Mouse (Mus musculus): ENCODE measurements around the gene Nfkbiz. TPM values are rescaled to one million over a fixed set of nuclear protein-coding genes. Genes with fewer than 3 reads are reported as not detected.
"Not testable (repeated sequence)": the region's sequence is repeated elsewhere in the genome, so short reads cannot be mapped to it uniquely, and the experiment has no call there.

The Nfkbiz gene
- polyA plus RNA-seq, 1 experiment from 2014 or later, result 1.6 TPM

- Histone ChIP-seq H3K27ac (no peak overlapping the region), H3K4me2 (no peak overlapping the region), H3K9me3 (no peaks in the 10 kb centered on the region), H3K4me1 (replicated peaks) (no peaks in the 10 kb centered on the region), H3K27me3 (0 out of 2 replicates have a peak, but pooled peaks cover 3% of the 10 kb centered on the region), H3K36me3 (peaks cover 8% of the 10 kb centered on the region; the same call in 1 of the 2 replicates), H3K4me3 (no peak overlapping the region), H3K9ac (no peak overlapping the region)
- WGBS, result 85% methylated on average over 3 of the region's 3 CpGs
- no peak for ATAC-seq (ENCODE audit: low FRiP score)
Observed at GRCm38 (mm10) chr16:55850485-55850884, 11.8 kb upstream of the Nfkbiz start.

- H3K4me2 ChIP-seq, result no peak overlapping the region
- WGBS, result 83% methylated on average over 8 of the region's 8 CpGs
- H3K4me3 ChIP-seq, result no peak overlapping the region
- no peaks in the 10 kb centered on the region for H3K4me1 ChIP-seq (replicated peaks)
- H3K9ac ChIP-seq, result no peak overlapping the region
- no peak overlapping the region for H3K27ac ChIP-seq
- H3K27me3 ChIP-seq, result 0 out of 2 replicates have a peak, but pooled peaks cover 3% of the 10 kb centered on the region
- peaks cover 5% of the 10 kb centered on the region; the same call in 1 of the 2 replicates for H3K9me3 ChIP-seq
- no peak for ATAC-seq (ENCODE audit: low FRiP score)
- H3K36me3 ChIP-seq, result peaks cover 22% of the 10 kb centered on the region
Observed at GRCm38 (mm10) chr16:55847679-55848078, 9.0 kb upstream of the Nfkbiz start.

- Histone ChIP-seq H3K36me3 (peaks cover 22% of the 10 kb centered on the region), H3K27me3 (no peaks in the 10 kb centered on the region), H3K9ac (no peak overlapping the region), H3K9me3 (peaks cover 5% of the 10 kb centered on the region; the same call in 1 of the 2 replicates), H3K27ac (no peak overlapping the region), H3K4me2 (no peak overlapping the region), H3K4me1 (replicated peaks) (no peaks in the 10 kb centered on the region), H3K4me3 (no peak overlapping the region)
- 93% methylated on average over 3 of the region's 3 CpGs for WGBS
- no peak for ATAC-seq (ENCODE audit: low FRiP score)
Observed at GRCm38 (mm10) chr16:55844847-55845246, 6.1 kb upstream of the Nfkbiz start.

GRCm38 (mm10) chr16:55843919-55844318 is 5.2 kb upstream of the Nfkbiz start:
- no peak for ATAC-seq (ENCODE audit: low FRiP score)
- Histone ChIP-seq H3K27ac (no peak overlapping the region), H3K27me3 (no peaks in the 10 kb centered on the region), H3K4me1 (replicated peaks) (no peaks in the 10 kb centered on the region), H3K4me3 (no peak overlapping the region), H3K36me3 (peaks cover 16% of the 10 kb centered on the region), H3K9me3 (peaks cover 5% of the 10 kb centered on the region; the same call in 1 of the 2 replicates), H3K9ac (no peak overlapping the region), H3K4me2 (no peak overlapping the region)
- 93% methylated on average over 12 of the region's 12 CpGs for WGBS

- Histone ChIP-seq H3K4me3 (no peak overlapping the region), H3K4me2 (no peak overlapping the region), H3K27ac (no peak overlapping the region), H3K36me3 (peaks cover 14% of the 10 kb centered on the region), H3K9ac (no peak overlapping the region), H3K4me1 (replicated peaks) (peaks cover 1% of the 10 kb centered on the region), H3K27me3 (no peaks in the 10 kb centered on the region), H3K9me3 (peaks cover 5% of the 10 kb centered on the region; the same call in 1 of the 2 replicates)
- ATAC-seq (ENCODE audit: low FRiP score), result no peak
- WGBS, result 92% methylated on average over 5 of the region's 5 CpGs
Observed at GRCm38 (mm10) chr16:55843134-55843533, 4.4 kb upstream of the Nfkbiz start.

- H3K27ac ChIP-seq, result no peak overlapping the region
- peaks cover 5% of the 10 kb centered on the region for H3K4me1 ChIP-seq (replicated peaks)
- H3K9me3 ChIP-seq, result peaks cover 5% of the 10 kb centered on the region; the same call in 1 of the 2 replicates
- H3K4me3 ChIP-seq, result no peak overlapping the region
- no peak overlapping the region for H3K9ac ChIP-seq
- 91% methylated on average over 6 of the region's 6 CpGs for WGBS
- no peak overlapping the region for H3K4me2 ChIP-seq
- no peaks in the 10 kb centered on the region for H3K27me3 ChIP-seq
- ATAC-seq (ENCODE audit: low FRiP score), result no peak
- peaks cover 14% of the 10 kb centered on the region for H3K36me3 ChIP-seq
Observed at GRCm38 (mm10) chr16:55841506-55841905, 2.8 kb upstream of the Nfkbiz start.

DNA sequence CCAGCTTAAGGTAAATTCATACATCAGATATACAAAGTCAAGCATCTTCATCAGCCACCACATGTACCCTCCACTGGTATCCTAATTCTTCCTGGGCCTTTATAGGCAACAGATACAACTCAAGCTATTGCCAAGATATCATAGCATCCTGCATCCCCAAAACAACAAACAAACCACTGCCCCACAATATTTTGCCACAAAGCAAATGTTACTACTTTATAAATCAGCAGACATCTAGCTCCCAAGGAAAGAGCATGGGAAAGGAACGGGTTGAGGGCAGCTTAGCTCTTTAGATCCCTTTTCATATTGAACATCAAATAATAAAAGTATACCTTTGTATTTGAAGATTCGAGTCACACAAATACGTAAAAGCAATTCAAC is 580 bp downstream of the Nfkbiz start:
- peak overlapping the region; percentile 69 for H3K4me2 ChIP-seq
- H3K4me3 ChIP-seq, result peak overlapping the region; percentile 62
- peaks cover 5% of the 10 kb centered on the region for H3K4me1 ChIP-seq (replicated peaks)
- no peak for ATAC-seq (ENCODE audit: low FRiP score)
- H3K27ac ChIP-seq, result peak overlapping the region; percentile 70
- H3K27me3 ChIP-seq, result no peaks in the 10 kb centered on the region
- H3K9ac ChIP-seq, result peak overlapping the region; percentile 77
- H3K9me3 ChIP-seq, result no peaks in the 10 kb centered on the region
- WGBS, result 11% methylated on average over 3 of the region's 3 CpGs
- H3K36me3 ChIP-seq, result no peaks in the 10 kb centered on the region

DNA sequence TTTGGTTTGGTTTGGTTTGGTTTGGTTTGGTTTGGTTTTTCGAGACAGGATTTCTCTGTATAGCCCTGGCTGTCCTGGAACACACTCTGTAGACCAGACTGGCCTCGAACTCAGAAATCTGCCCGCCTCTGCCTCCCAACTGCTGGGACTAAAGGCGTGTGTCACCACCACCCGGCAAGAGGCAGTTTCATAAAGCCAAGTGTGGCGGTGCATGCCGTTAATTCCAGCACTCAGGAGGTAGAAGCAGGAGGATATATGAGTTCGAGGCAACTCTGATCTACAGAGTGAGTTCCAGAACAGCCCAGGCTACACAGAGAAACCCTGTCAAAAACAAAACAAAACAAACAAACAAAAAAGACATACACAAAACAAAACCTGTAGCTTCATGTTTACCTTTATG is 1.0 kb downstream of the Nfkbiz start:
- WGBS, result 95% methylated on average over 8 of the region's 8 CpGs
- H3K4me1 ChIP-seq (replicated peaks); ATAC-seq (ENCODE audit: low FRiP score); H3K9me3 ChIP-seq; H3K36me3 ChIP-seq; H3K27me3 ChIP-seq; H3K27ac ChIP-seq; H3K9ac ChIP-seq: not testable (repeated sequence)
- peak overlapping the region; percentile 69 for H3K4me2 ChIP-seq
- H3K4me3 ChIP-seq, result peak overlapping the region; percentile 62; the same call in 1 of the 2 replicates

DNA sequence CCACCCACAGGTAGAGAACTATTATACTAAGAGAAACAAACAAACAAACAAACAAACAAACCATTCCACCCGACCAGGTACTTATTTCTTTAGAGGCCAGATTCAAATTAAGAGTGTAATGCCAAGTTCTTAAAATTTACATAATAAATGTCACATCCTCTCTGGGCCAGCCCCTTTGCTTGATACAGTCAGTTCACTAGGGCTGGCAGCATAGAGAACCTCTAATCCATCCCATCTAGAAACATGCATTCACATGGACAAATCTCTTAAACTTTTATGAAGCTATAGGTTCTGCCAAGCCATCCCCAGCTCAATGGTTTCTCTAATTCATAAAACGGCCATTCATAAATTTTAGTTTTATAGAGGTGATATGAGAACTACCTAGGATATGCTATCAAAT is 1.5 kb downstream of the Nfkbiz start:
- Histone ChIP-seq H3K4me2 (no peak overlapping the region), H3K9ac (no peak overlapping the region), H3K9me3 (no peaks in the 10 kb centered on the region), H3K4me1 (replicated peaks) (peaks cover 5% of the 10 kb centered on the region), H3K4me3 (no peak overlapping the region), H3K27me3 (no peaks in the 10 kb centered on the region), H3K27ac (no peak overlapping the region), H3K36me3 (no peaks in the 10 kb centered on the region)
- whole genome bisulfite sequencing, result 81% methylated on average over 2 of the region's 2 CpGs
- no peak for ATAC-seq (ENCODE audit: low FRiP score)

- no peaks in the 10 kb centered on the region for H3K36me3 ChIP-seq
- H3K4me3 ChIP-seq, result no peak overlapping the region
- peaks cover 5% of the 10 kb centered on the region for H3K4me1 ChIP-seq (replicated peaks)
- H3K27me3 ChIP-seq, result no peaks in the 10 kb centered on the region
- H3K9ac ChIP-seq, result no peak overlapping the region
- H3K4me2 ChIP-seq, result no peak overlapping the region
- H3K9me3 ChIP-seq, result no peaks in the 10 kb centered on the region
- no peak for ATAC-seq (ENCODE audit: low FRiP score)
- no peak overlapping the region for H3K27ac ChIP-seq
Observed at GRCm38 (mm10) chr16:55835798-55836197, 2.9 kb downstream of the Nfkbiz start.

- whole genome bisulfite sequencing, result 96% methylated on average over 8 of the region's 8 CpGs
- H3K4me3 ChIP-seq, result no peak overlapping the region
- H3K4me1 ChIP-seq (replicated peaks), result no peaks in the 10 kb centered on the region
- no peak overlapping the region for H3K4me2 ChIP-seq
- no peaks in the 10 kb centered on the region for H3K27me3 ChIP-seq
- no peaks in the 10 kb centered on the region for H3K36me3 ChIP-seq
- H3K9ac ChIP-seq, result no peak overlapping the region
- no peak for ATAC-seq (ENCODE audit: low FRiP score)
- H3K27ac ChIP-seq, result no peak overlapping the region
- no peaks in the 10 kb centered on the region for H3K9me3 ChIP-seq
Observed at GRCm38 (mm10) chr16:55832617-55833016, 6.1 kb downstream of the Nfkbiz start.

GRCm38 (mm10) chr16:55832040-55832439 is 6.7 kb downstream of the Nfkbiz start:
- H3K4me1 ChIP-seq (replicated peaks), result no peaks in the 10 kb centered on the region
- 94% methylated on average over 6 of the region's 6 CpGs for WGBS
- H3K27me3 ChIP-seq, result no peaks in the 10 kb centered on the region
- no peak overlapping the region for H3K4me2 ChIP-seq
- H3K9ac ChIP-seq, result no peak overlapping the region
- H3K27ac ChIP-seq, result no peak overlapping the region
- H3K9me3 ChIP-seq, result no peaks in the 10 kb centered on the region
- H3K4me3 ChIP-seq, result no peak overlapping the region
- no peak for ATAC-seq (ENCODE audit: low FRiP score)
- no peaks in the 10 kb centered on the region for H3K36me3 ChIP-seq

DNA sequence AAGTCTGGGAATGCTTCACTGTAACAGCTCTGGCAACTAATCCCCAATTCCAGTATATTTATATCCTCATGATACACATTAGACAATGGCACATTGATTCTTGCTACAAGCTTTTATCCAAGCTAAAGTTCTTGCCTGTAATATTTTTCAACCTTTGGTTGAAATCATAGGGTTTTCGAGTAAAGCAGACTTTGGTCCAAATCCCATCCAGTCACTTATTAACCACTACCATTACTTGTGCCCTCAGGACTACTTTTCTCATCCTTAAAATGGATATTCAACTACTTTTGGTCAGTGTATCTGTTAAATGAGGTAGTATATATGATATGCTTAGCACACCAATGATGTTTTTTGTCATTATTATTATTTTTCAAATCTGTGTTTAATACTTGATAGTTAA is 7.2 kb downstream of the Nfkbiz start:
- H3K36me3 ChIP-seq, result no peaks in the 10 kb centered on the region
- no peaks in the 10 kb centered on the region for H3K27me3 ChIP-seq
- ATAC-seq (ENCODE audit: low FRiP score), result no peak
- WGBS, result 95% methylated on average over 1 of the region's 1 CpGs
- H3K9me3 ChIP-seq, result no peaks in the 10 kb centered on the region
- H3K4me1 ChIP-seq (replicated peaks), result no peaks in the 10 kb centered on the region
- no peak overlapping the region for H3K4me2 ChIP-seq
- no peak overlapping the region for H3K27ac ChIP-seq
- no peak overlapping the region for H3K4me3 ChIP-seq
- H3K9ac ChIP-seq, result no peak overlapping the region
